Mouse (Mus musculus) CH12F3 (cell line): ENCODE measurements around the gene Rbp1.

ENCODE experiments used
- in situ Hi-C: fragments of 300-500 bp; cut with MboI; formaldehyde crosslinking; loops from 2 replicates; pipeline ENCODE4 v1.14.3; 2020; ENCODE audit warnings: low sequenced_read_pairs

Rbp1 gene

GRCm38 (mm10) chr9:98422656-98423055 is at the start of gene Rbp1:
Gene Rbp1 (plus strand): TSS chr9:98422961.
- in situ Hi-C loops: no loop called here

- in situ Hi-C loops: no loop called here
Measured at GRCm38 (mm10) chr9:98373358-98373757, 49.4 kb upstream of the Rbp1 start.

GRCm38 (mm10) chr9:98374897-98375296 is 47.9 kb upstream of the Rbp1 start:
- in situ Hi-C loops: no loop called here

GRCm38 (mm10) chr9:98375329-98376170 is 47.2 kb upstream of the Rbp1 start:
- in situ Hi-C loops: no loop called here

GRCm38 (mm10) chr9:98379736-98380135 is 43.0 kb upstream of the Rbp1 start:
- in situ Hi-C loops: no loop called here

- in situ Hi-C loops: no loop called here
Measured at GRCm38 (mm10) chr9:98380593-98380992, 42.2 kb upstream of the Rbp1 start.

GRCm38 (mm10) chr9:98387741-98388632 is 34.8 kb upstream of the Rbp1 start:
- in situ Hi-C loops: no loop called here

GRCm38 (mm10) chr9:98388633-98388965 is 34.2 kb upstream of the Rbp1 start:
- in situ Hi-C loops: no loop called here

GRCm38 (mm10) chr9:98393496-98393895 is 29.3 kb upstream of the Rbp1 start:
- in situ Hi-C loops: no loop called here

- in situ Hi-C loops: no loop called here
Measured at GRCm38 (mm10) chr9:98397211-98397610, 25.6 kb upstream of the Rbp1 start.

- in situ Hi-C loops: no loop called here
Measured at GRCm38 (mm10) chr9:98397866-98398265, 24.9 kb upstream of the Rbp1 start.

GRCm38 (mm10) chr9:98400185-98400894 is 22.4 kb upstream of the Rbp1 start:
- in situ Hi-C loops: no loop called here

- in situ Hi-C loops: no loop called here
Measured at GRCm38 (mm10) chr9:98401611-98402010, 21.1 kb upstream of the Rbp1 start.

- in situ Hi-C loops: no loop called here
Measured at GRCm38 (mm10) chr9:98407771-98408170, 15.0 kb upstream of the Rbp1 start.

- in situ Hi-C loops: no loop called here
Measured at GRCm38 (mm10) chr9:98409137-98409536, 13.6 kb upstream of the Rbp1 start.

- in situ Hi-C loops: loop anchor here (5.0 kb wide), 1 partner anchor 122 kb away; no protein-coding TSS in a partner anchor
Measured at GRCm38 (mm10) chr9:98415427-98415826, 7.3 kb upstream of the Rbp1 start.

- in situ Hi-C loops: loop anchor here (5.0 kb wide), 1 partner anchor 119 kb away; no protein-coding TSS in a partner anchor
Measured at GRCm38 (mm10) chr9:98417919-98418318, 4.8 kb upstream of the Rbp1 start.

GRCm38 (mm10) chr9:98418346-98418745 is 4.4 kb upstream of the Rbp1 start:
- in situ Hi-C loops: loop anchor here (5.0 kb wide), 1 partner anchor 119 kb away; no protein-coding TSS in a partner anchor

- in situ Hi-C loops: no loop called here
Measured at GRCm38 (mm10) chr9:98420666-98421065, 2.1 kb upstream of the Rbp1 start.

GRCm38 (mm10) chr9:98421903-98422302 is 858 bp upstream of the Rbp1 start:
- in situ Hi-C loops: no loop called here

- in situ Hi-C loops: no loop called here
Measured at GRCm38 (mm10) chr9:98423691-98424090, 930 bp downstream of the Rbp1 start.
